Mouse (Mus musculus) CH12.LX (cell line): ENCODE results near the gene Shisa7. TPM values are rescaled to one million over a fixed set of nuclear protein-coding genes. Genes with fewer than 3 reads are reported as not detected.

Experiments used
- DNase-seq: peaks from one replicate; pipeline ENCODE4 v3.0.0-alpha.2; 2013; ENCODE audit errors: extremely low read depth
- H3K27ac ChIP-seq: 2 replicates; pipeline ENCODE4 v1.5.1; 2012; ENCODE audit warnings: low read depth, mild to moderate bottlenecking, control low read depth, moderate library complexity; ENCODE audit not compliant: insufficient read depth
- H3K27me3 ChIP-seq: replicated peaks from 2 replicates; pipeline ENCODE3; 2012; ENCODE audit warnings: inconsistent platforms
- H3K36me3 ChIP-seq, 2 experiments: replicated peaks in 1 of 2; 2 replicates each; pipeline versions ENCODE3 to v1.6.1; 2012; ENCODE audit warnings: inconsistent platforms in 1 of 2, low read length in 1 of 2, mild to moderate bottlenecking in 1 of 2, mixed read lengths in 1 of 2, moderate library complexity in 1 of 2; ENCODE audit not compliant: control insufficient read depth in 1 of 2, insufficient read depth in 1 of 2
- H3K4me1 ChIP-seq, 2 experiments: 2 replicates each; pipeline ENCODE4 v1.6.1; 2012; ENCODE audit warnings: inconsistent platforms in 1 of 2, moderate library complexity in 1 of 2; ENCODE audit not compliant: insufficient read depth in 2 of 2, control insufficient read depth in 1 of 2
- H3K4me2 ChIP-seq: 2 replicates; pipeline ENCODE4 v1.6.1; 2012; ENCODE audit warnings: low read depth, mild to moderate bottlenecking, control low read depth; ENCODE audit not compliant: poor library complexity, insufficient read depth, severe bottlenecking
- H3K4me3 ChIP-seq, 3 experiments: fragments of 150-350 bp in 1 of 3; sonication (generic) in 1 of 3; replicated peaks in 1 of 3; 2 replicates each; pipeline versions ENCODE3 to v1.5.1; 2011 to 2012; ENCODE audit warnings: low read depth in 2 of 3, low read length in 2 of 3, mild to moderate bottlenecking in 2 of 3, moderate library complexity in 2 of 3, control low read depth in 1 of 3, improper control_type of control experiment in 1 of 3, inconsistent platforms in 1 of 3, mixed read lengths in 1 of 3; ENCODE audit not compliant: poor library complexity in 1 of 3
- H3K79me2 ChIP-seq: replicated peaks from 2 replicates; pipeline ENCODE4 v1.6.1; 2012; ENCODE audit warnings: mild to moderate bottlenecking, moderate library complexity; ENCODE audit not compliant: control insufficient read depth, poor library complexity, insufficient read depth, severe bottlenecking; ENCODE audit errors: extremely low read depth
- H3K9ac ChIP-seq: 2 replicates; pipeline ENCODE4 v1.6.1; 2012; ENCODE audit warnings: low read depth, mild to moderate bottlenecking, control low read depth, moderate library complexity; ENCODE audit not compliant: insufficient read depth
- H3K9me3 ChIP-seq: replicated peaks from 2 replicates; pipeline ENCODE3; 2012; ENCODE audit warnings: low read length, inconsistent platforms, mixed read lengths
- BHLHE40 ChIP-seq: IDR thresholded peaks from 2 replicates; pipeline ENCODE4 v1.6.1; 2011; ENCODE audit warnings: mild to moderate bottlenecking, low read depth, low read length, improper control_type of control experiment
- CHD1 ChIP-seq: IDR thresholded peaks from 2 replicates; pipeline ENCODE4 v1.6.1; 2012; ENCODE audit warnings: low read depth, low read length, improper control_type of control experiment, inconsistent platforms
- CHD2 ChIP-seq: IDR thresholded peaks from 2 replicates; pipeline ENCODE4 v1.6.1; 2011; ENCODE audit warnings: low read length, improper control_type of control experiment
- CTCF ChIP-seq, 2 experiments: IDR thresholded peaks in 1 of 2; conservative IDR thresholded peaks in 1 of 2; 2 replicates each; pipeline ENCODE4 v1.5.1; 2011 to 2012; ENCODE audit warnings: low read depth in 2 of 2, low read length in 2 of 2, improper control_type of control experiment in 1 of 2, inconsistent platforms in 1 of 2, mild to moderate bottlenecking in 1 of 2, moderate library complexity in 1 of 2
- E2F4 ChIP-seq: IDR thresholded peaks from 2 replicates; pipeline ENCODE4 v1.6.1; 2011; ENCODE audit warnings: low read depth, low read length, improper control_type of control experiment; ENCODE audit not compliant: insufficient replicate concordance
- ELF1 ChIP-seq: IDR thresholded peaks from 2 replicates; pipeline ENCODE4 v1.6.1; 2014; ENCODE audit warnings: low read depth, mild to moderate bottlenecking, inconsistent platforms, low read length, improper control_type of control experiment
- EP300 ChIP-seq: IDR thresholded peaks from 2 replicates; pipeline ENCODE4 v1.6.1; 2011; ENCODE audit warnings: low read length, improper control_type of control experiment
- ETS1 ChIP-seq: conservative IDR thresholded peaks from 2 replicates; pipeline ENCODE4 v1.6.1; 2012; ENCODE audit warnings: low read depth, mild to moderate bottlenecking, inconsistent platforms, low read length, improper control_type of control experiment, moderate library complexity
- GABPA ChIP-seq: IDR thresholded peaks from 2 replicates; pipeline ENCODE4 v1.6.1; 2012; ENCODE audit warnings: low read depth, low read length, improper control_type of control experiment, inconsistent platforms; ENCODE audit not compliant: insufficient replicate concordance
- HCFC1 ChIP-seq: IDR thresholded peaks from 2 replicates; pipeline ENCODE4 v1.6.1; 2012; ENCODE audit warnings: low read depth, mild to moderate bottlenecking, inconsistent platforms, low read length, improper control_type of control experiment
- IRF4 ChIP-seq: IDR thresholded peaks from 2 replicates; pipeline ENCODE4 v1.6.1; 2014; ENCODE audit warnings: low read depth, mild to moderate bottlenecking, inconsistent platforms, low read length, improper control_type of control experiment
- JUN ChIP-seq: IDR thresholded peaks from 2 replicates; pipeline ENCODE4 v1.6.1; 2011; ENCODE audit warnings: low read depth, mild to moderate bottlenecking, low read length, improper control_type of control experiment, moderate library complexity; ENCODE audit not compliant: insufficient read depth
- JUND ChIP-seq: conservative IDR thresholded peaks from 2 replicates; pipeline ENCODE4 v1.6.1; 2011; ENCODE audit warnings: low read depth, low read length, improper control_type of control experiment
- KAT2A ChIP-seq: IDR thresholded peaks from 2 replicates; pipeline ENCODE4 v1.6.1; 2012; ENCODE audit warnings: low read length, improper control_type of control experiment, inconsistent platforms; ENCODE audit not compliant: insufficient replicate concordance
- MAFK ChIP-seq: IDR thresholded peaks from 2 replicates; pipeline ENCODE4 v1.6.1; 2011; ENCODE audit warnings: low read length, improper control_type of control experiment; ENCODE audit not compliant: insufficient replicate concordance
- MAX ChIP-seq: IDR thresholded peaks from 2 replicates; pipeline ENCODE4 v1.6.1; 2011; ENCODE audit warnings: low read length, improper control_type of control experiment
- MAZ ChIP-seq: IDR thresholded peaks from 2 replicates; pipeline ENCODE4 v1.6.1; 2012; ENCODE audit warnings: low read depth, mild to moderate bottlenecking, inconsistent platforms, low read length, improper control_type of control experiment, moderate library complexity
- MEF2A ChIP-seq: IDR thresholded peaks from 2 replicates; pipeline ENCODE4 v1.6.1; 2014; ENCODE audit warnings: low read depth, mild to moderate bottlenecking, inconsistent platforms, low read length, improper control_type of control experiment, borderline replicate concordance
- MXI1 ChIP-seq: IDR thresholded peaks from 2 replicates; pipeline ENCODE4 v1.6.1; 2011; ENCODE audit warnings: mild to moderate bottlenecking, low read depth, low read length, improper control_type of control experiment
- MYC ChIP-seq: IDR thresholded peaks from 2 replicates; pipeline ENCODE4 v1.6.1; 2011; ENCODE audit warnings: low read depth, mild to moderate bottlenecking, improper control_type of control experiment, low read length
- NELFE ChIP-seq: IDR thresholded peaks from 2 replicates; pipeline ENCODE4 v1.6.1; 2011; ENCODE audit warnings: low read depth, low read length, improper control_type of control experiment
- NRF1 ChIP-seq: IDR thresholded peaks from 2 replicates; pipeline ENCODE4 v1.6.1; 2014; ENCODE audit warnings: low read depth, mild to moderate bottlenecking, inconsistent platforms, low read length, improper control_type of control experiment, moderate library complexity
- PAX5 ChIP-seq: IDR thresholded peaks from 2 replicates; pipeline ENCODE4 v1.6.1; 2012; ENCODE audit warnings: low read length, inconsistent platforms, mixed read lengths
- POLR2A ChIP-seq: IDR thresholded peaks from 2 replicates; pipeline ENCODE4 v1.6.1; 2011; ENCODE audit warnings: low read depth, mild to moderate bottlenecking, improper control_type of control experiment, low read length
- POLR2AphosphoS2 ChIP-seq: IDR thresholded peaks from 2 replicates; pipeline ENCODE4 v1.6.1; 2011; ENCODE audit warnings: low read depth, low read length, improper control_type of control experiment
- RAD21 ChIP-seq: IDR thresholded peaks from 2 replicates; pipeline ENCODE4 v1.6.1; 2011; ENCODE audit warnings: low read depth, mild to moderate bottlenecking, low read length, improper control_type of control experiment, moderate library complexity
- RCOR1 ChIP-seq: conservative IDR thresholded peaks from 2 replicates; pipeline ENCODE4 v1.6.1; 2012; ENCODE audit warnings: low read depth, mild to moderate bottlenecking, inconsistent platforms, low read length, improper control_type of control experiment
- SIN3A ChIP-seq: IDR thresholded peaks from 2 replicates; pipeline ENCODE4 v1.6.1; 2012; ENCODE audit warnings: low read length, improper control_type of control experiment, inconsistent platforms
- SMC3 ChIP-seq: IDR thresholded peaks from 2 replicates; pipeline ENCODE4 v1.6.1; 2011; ENCODE audit warnings: low read depth, low read length, improper control_type of control experiment
- TBP ChIP-seq: conservative IDR thresholded peaks from 2 replicates; pipeline ENCODE4 v1.6.1; 2011; ENCODE audit warnings: low read depth, low read length, improper control_type of control experiment
- TCF12 ChIP-seq: IDR thresholded peaks from 2 replicates; pipeline ENCODE4 v1.6.1; 2014; ENCODE audit warnings: low read depth, mild to moderate bottlenecking, inconsistent platforms, low read length, improper control_type of control experiment
- UBTF ChIP-seq: IDR thresholded peaks from 2 replicates; pipeline ENCODE4 v1.6.1; 2012; ENCODE audit warnings: low read depth, mild to moderate bottlenecking, inconsistent platforms, low read length, improper control_type of control experiment, moderate library complexity
- USF1 ChIP-seq: IDR thresholded peaks from 2 replicates; pipeline ENCODE4 v1.6.1; 2014; ENCODE audit warnings: low read depth, mild to moderate bottlenecking, inconsistent platforms, low read length, improper control_type of control experiment
- USF2 ChIP-seq: conservative IDR thresholded peaks from 2 replicates; pipeline ENCODE4 v1.6.1; 2011; ENCODE audit warnings: low read depth, low read length, improper control_type of control experiment
- ZC3H11A ChIP-seq: IDR thresholded peaks from 2 replicates; pipeline ENCODE4 v1.6.1; 2012; ENCODE audit warnings: low read depth, mild to moderate bottlenecking, inconsistent platforms, low read length, improper control_type of control experiment
- ZKSCAN1 ChIP-seq: IDR thresholded peaks from 2 replicates; pipeline ENCODE4 v1.6.1; 2012; ENCODE audit warnings: low read depth, inconsistent platforms, low read length, improper control_type of control experiment, borderline replicate concordance
- ZMIZ1 ChIP-seq: IDR thresholded peaks from 2 replicates; pipeline ENCODE4 v1.6.1; 2012; ENCODE audit warnings: low read depth, mild to moderate bottlenecking, inconsistent platforms, low read length, improper control_type of control experiment
- ZNF384 ChIP-seq: IDR thresholded peaks from 2 replicates; pipeline ENCODE4 v1.6.1; 2012; ENCODE audit warnings: low read depth, low read length, improper control_type of control experiment, inconsistent platforms
- dilution Hi-C: fragments of 300-500 bp; cut with MboI; formaldehyde crosslinking; loops from 2 replicates; pipeline ENCODE4 v1.14.3; 2020; ENCODE audit warnings: low sequenced_read_pairs; ENCODE audit not compliant: extremely low pct_unique_long_range_greater_than_20kb, extremely low pct_ligation_motif_present
- in situ Hi-C: fragments of 300-500 bp; cut with MboI; formaldehyde crosslinking; loops from 3 replicates; pipeline ENCODE4 v1.14.3; 2019; ENCODE audit warnings: low sequenced_read_pairs, low pct_ligation_motif_present, low pct_unique_long_range_greater_than_20kb, mixed read lengths
- polyA plus RNA-seq: library from polyadenylated mRNA; unstranded; fragments of >175 nt; gene quantifications from 2 replicates; pipeline ENCODE4 v1.2.1, GENCODE M21; 2012; ENCODE audit warnings: low read depth; ENCODE audit not compliant: insufficient read length
- total RNA-seq, 2 experiments: library from RNA; depleted of rRNA; stranded (reverse); fragments of 300-350 nt in 1 of 2; fragments of >200 nt in 1 of 2; gene quantifications; 2 replicates each; pipeline ENCODE4 v1.2.3; 2012 to 2014

The Shisa7 gene
- total and polyA plus RNA-seq, 3 experiments, result not detected

DNA sequence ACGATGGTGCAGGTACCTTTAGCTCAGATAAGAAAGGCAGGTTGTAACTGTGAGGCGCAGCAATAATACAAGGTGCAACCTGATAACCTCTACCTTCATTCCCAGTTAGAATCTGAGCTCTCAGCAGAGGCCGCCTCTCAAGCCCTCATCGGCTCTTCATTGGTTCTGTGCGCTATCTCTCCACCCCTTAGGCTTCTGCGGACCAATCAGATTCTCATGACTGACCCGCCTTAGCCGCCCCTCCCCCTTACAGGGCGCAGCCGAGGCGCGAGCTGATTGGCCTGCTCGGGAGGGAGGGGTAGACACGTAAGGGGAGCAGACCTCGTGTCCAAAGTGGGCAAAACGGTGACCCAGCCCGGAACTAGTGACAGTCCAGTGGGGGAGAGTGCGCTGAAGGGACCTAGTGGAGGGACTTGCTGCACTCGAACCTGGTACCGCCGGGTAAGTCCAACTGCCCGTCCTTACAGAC lies 32.3 kb upstream of the Shisa7 start, which contains the start of gene Isoc2a:
Gene Isoc2a, plus strand, starts transcription at position 401 of the 469 bp plus-strand sequence.
- peak within 1 kb of the TSS; percentile 66 to 85 (median 78) for H3K4me3 ChIP-seq
- dilution Hi-C loops (no loop called here), in situ Hi-C loops (no loop called here)
- H3K9me3 ChIP-seq, result peaks cover under 1% of the 10 kb centered on the region
- no peaks in the 10 kb centered on the region for H3K79me2 ChIP-seq
- DNase-seq, result peak; percentile 96
- peaks cover 0 to under 1% of the 10 kb centered on the region in 2 experiments for H3K36me3 ChIP-seq
- H3K9ac ChIP-seq, result peak within 1 kb of the TSS; percentile 73
- H3K27ac ChIP-seq, result no peak within 1 kb of the TSS
- peak within 1 kb of the TSS; percentile 99 for H3K4me2 ChIP-seq
- no peaks in the 10 kb centered on the region for H3K27me3 ChIP-seq
- TF ChIP-seq POLR2AphosphoS2, result no peak
- TF ChIP-seq HCFC1, result peak; percentile 24; the same call in 1 of the 2 replicates
- peak; percentile 7; the same call in 1 of the 2 replicates for TF ChIP-seq MEF2A
- no peak; the same call in 1 of the 2 replicates for TF ChIP-seq USF2
- TF ChIP-seq ZC3H11A, result no peak
- no peak for TF ChIP-seq E2F4
- no peak for TF ChIP-seq KAT2A
- no peak for TF ChIP-seq JUN
- peak; percentile 90; the same call in 1 of the 2 replicates for TF ChIP-seq MXI1
- TF ChIP-seq GABPA, result no peak
- TF ChIP-seq RAD21, result no peak
- TF ChIP-seq NRF1, result no peak
- TF ChIP-seq ZNF384, result no peak
- no peak for TF ChIP-seq MAFK
- TF ChIP-seq JUND, result no peak
- peak; percentile 95 for TF ChIP-seq POLR2A
- TF ChIP-seq SMC3, result no peak
- no peak for TF ChIP-seq CTCF (conservative IDR thresholded peaks at IDR 0.05 in 1 of 2, IDR thresholded peaks at IDR 0.05 in 1 of 2; ENCODE audit: low read depth in 2 of 2, low read length in 2 of 2)
- TF ChIP-seq MYC, result peak; percentile 58
- no peak for TF ChIP-seq ZKSCAN1
- no peak for TF ChIP-seq MAZ
- TF ChIP-seq SIN3A, result peak; percentile 72
- no peak for TF ChIP-seq IRF4
- TF ChIP-seq EP300, result no peak
- TF ChIP-seq NELFE, result peak; percentile 80
- TF ChIP-seq ELF1, result peak; percentile 81
- no peak for TF ChIP-seq CHD1
- TF ChIP-seq TCF12, result peak; percentile 84
- TF ChIP-seq RCOR1, result no peak
- peak; percentile 94 for TF ChIP-seq CHD2
- TF ChIP-seq MAX, result peak; percentile 75; the same call in 1 of the 2 replicates
- no peak for TF ChIP-seq ETS1
- no peak for TF ChIP-seq PAX5
- peak; percentile 90 for TF ChIP-seq TBP
- no peak for TF ChIP-seq UBTF
- TF ChIP-seq ZMIZ1, result peak; percentile 54
- no peak for TF ChIP-seq BHLHE40
- TF ChIP-seq USF1, result peak; percentile 46
- H3K4me1 ChIP-seq, result peaks cover 6 to 14% of the 10 kb centered on the region in 2 experiments
